Mouse (Mus musculus) brain, embryonic 14.5 days (tissue): Measurements from ENCODE around the gene Shroom3.

Experiments used
- CTCF ChIP-seq: fragments of 200-500 bp; IDR thresholded peaks from 2 replicates; pipeline ENCODE4 v1.5.1; 2012; ENCODE audit warnings: inconsistent platforms, mild to moderate bottlenecking, moderate library complexity, borderline replicate concordance; ENCODE audit not compliant: insufficient read depth, insufficient read length; ENCODE audit errors: extremely low read depth
- POLR2A ChIP-seq: fragments of 200-500 bp; IDR thresholded peaks from 2 replicates; pipeline ENCODE4 v1.6.1; 2012; ENCODE audit warnings: mild to moderate bottlenecking, inconsistent platforms, borderline replicate concordance; ENCODE audit not compliant: poor library complexity, insufficient read depth, insufficient read length, severe bottlenecking; ENCODE audit errors: extremely low read depth

- TF ChIP-seq CTCF (no peak), POLR2A (no peak)
These were observed 32.1 kb downstream of the Shroom3 start for GRCm38 (mm10) chr5:92715319-92715718.
